Mouse (Mus musculus): ENCODE results near the gene Glt28d2. TPM values are rescaled to one million over a fixed set of nuclear protein-coding genes. Genes with fewer than 3 reads are reported as not detected.

Glt28d2 gene
- total RNA-seq, 2 experiments from 2014 or later: 8.0 to 9.4 TPM

DNA sequence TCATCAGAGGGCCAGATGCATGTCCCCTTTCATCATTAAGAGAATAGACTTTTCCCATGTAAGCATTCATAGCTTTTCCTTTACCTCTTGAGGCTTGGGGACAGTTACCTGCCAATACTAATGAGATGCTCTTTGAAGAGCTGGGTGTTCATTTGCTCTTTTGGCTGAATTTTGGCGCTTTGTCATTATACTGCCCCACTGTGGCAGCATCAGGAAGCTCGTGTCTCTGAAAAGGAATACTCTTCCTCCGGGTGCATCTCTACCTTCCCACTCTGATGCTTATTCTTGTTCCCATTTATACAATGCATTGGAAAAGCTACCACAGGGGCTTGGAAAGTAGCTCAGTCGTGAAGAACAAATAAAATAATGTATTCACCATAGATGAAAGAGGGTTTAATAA lies 30.3 kb upstream of the Glt28d2 start:
- peak; percentile 80 for TF ChIP-seq CTCF (IDR thresholded peaks at IDR 0.05)
- DNase-seq: peak; percentile 44
- Histone ChIP-seq H3K27ac (no peak overlapping the region), H3K4me3 (no peak overlapping the region)
- intact Hi-C loops (cut with DNase I): loop anchor here (1.0 to 5.0 kb wide), 2 partner anchors 210 to 230 kb away; no protein-coding TSS in a partner anchor

DNA sequence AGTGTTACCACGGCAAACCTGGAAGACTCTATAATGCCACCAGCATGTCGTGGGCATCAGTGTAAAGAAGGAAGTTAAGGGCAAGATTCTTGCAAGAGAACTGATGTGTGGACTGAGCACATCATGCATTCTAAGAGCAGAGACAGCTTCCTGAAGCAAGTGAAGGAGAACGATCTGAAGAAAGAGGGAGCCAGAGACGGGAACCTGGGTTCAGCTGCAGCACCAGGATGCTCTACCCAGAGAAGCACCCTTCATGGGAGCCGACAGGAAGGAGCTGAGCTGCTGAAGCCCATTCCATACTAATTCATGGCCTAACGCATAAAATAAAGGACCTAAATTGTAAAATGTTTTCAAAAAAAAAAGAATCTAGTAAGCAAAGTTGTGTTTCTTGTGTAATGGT lies 27.5 kb upstream of the Glt28d2 start:
- DNase-seq: no peak
- intact Hi-C loops (cut with DNase I): loop anchor here (5.0 kb wide), 1 partner anchor 228 kb away; no protein-coding TSS in a partner anchor
- no peak overlapping the region for H3K4me3 ChIP-seq

GRCm38 (mm10) chr3:85907136-85907535 lies 19.8 kb upstream of the Glt28d2 start:
- Histone ChIP-seq H3K27ac (no peak overlapping the region), H3K4me3 (no peak overlapping the region)
- intact Hi-C loops (cut with DNase I): no loop called here
- no peak for DNase-seq
- TF ChIP-seq CTCF (IDR thresholded peaks at IDR 0.05): no peak

More for the DNA sequence above, 27.5 kb upstream of the Glt28d2 start:
- TF ChIP-seq CTCF (IDR thresholded peaks at IDR 0.05): no peak
- no peak overlapping the region for H3K27ac ChIP-seq

GRCm38 (mm10) chr3:85904371-85904770 lies 17.1 kb upstream of the Glt28d2 start:
- H3K4me3 ChIP-seq: no peak overlapping the region
- intact Hi-C loops (cut with DNase I): no loop called here
- no peak for TF ChIP-seq CTCF (IDR thresholded peaks at IDR 0.05)
- no peak overlapping the region for H3K27ac ChIP-seq
- DNase-seq: no peak

DNA sequence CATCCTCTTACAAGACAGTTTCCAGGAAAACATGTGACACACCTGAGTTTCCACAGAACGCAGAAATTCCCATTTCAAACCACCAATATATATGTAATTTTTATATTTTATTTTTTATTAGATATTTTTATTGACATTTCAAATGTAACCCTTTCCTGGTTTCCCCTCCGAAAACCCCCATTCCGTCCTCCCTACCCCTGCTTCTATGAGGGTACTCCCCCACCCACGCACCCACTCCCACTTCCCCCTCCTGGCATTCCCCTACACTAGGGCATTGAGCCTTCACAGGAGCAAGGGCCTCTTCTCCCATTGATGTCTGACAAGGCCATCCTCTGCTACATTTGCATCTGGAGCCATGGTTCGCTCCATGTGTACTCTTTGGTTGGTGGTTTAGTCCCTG lies 7.7 kb upstream of the Glt28d2 start:
- Histone ChIP-seq H3K27ac (no peak overlapping the region), H3K4me3 (no peak overlapping the region)
- intact Hi-C loops (cut with DNase I): no loop called here
- no peak for TF ChIP-seq CTCF (IDR thresholded peaks at IDR 0.05)
- DNase-seq: no peak

- 0 out of 2 replicates have a peak overlapping the region, but pooled peaks have one; percentile 5 for H3K27ac ChIP-seq
- H3K4me3 ChIP-seq: no peak overlapping the region
- TF ChIP-seq CTCF (IDR thresholded peaks at IDR 0.05): no peak
- no peak for DNase-seq
- intact Hi-C loops (cut with DNase I): no loop called here
These were observed 4.3 kb upstream of the Glt28d2 start for GRCm38 (mm10) chr3:85891571-85891970.

GRCm38 (mm10) chr3:85888221-85888671 lies 930 bp upstream of the Glt28d2 start:
- Histone ChIP-seq H3K27ac (peak overlapping the region; percentile 99), H3K4me3 (peak overlapping the region; percentile 77)
- peak; percentile 79 for DNase-seq
- no peak for TF ChIP-seq CTCF (IDR thresholded peaks at IDR 0.05)
- intact Hi-C loops (cut with DNase I): no loop called here

GRCm38 (mm10) chr3:85886636-85887238 lies 579 bp downstream of the Glt28d2 start:
- TF ChIP-seq CTCF (IDR thresholded peaks at IDR 0.05): no peak
- peak overlapping the region; percentile 99 for H3K27ac ChIP-seq
- peak overlapping the region; percentile 77 for H3K4me3 ChIP-seq
- peak; percentile 58 for DNase-seq
- intact Hi-C loops (cut with DNase I): loop anchor here (2.0 kb wide), 1 partner anchor 22 kb away; no protein-coding TSS in a partner anchor

- intact Hi-C loops (cut with DNase I): loop anchor here (2.0 kb wide), 1 partner anchor 21 kb away; no protein-coding TSS in a partner anchor
- no peak for DNase-seq
- Histone ChIP-seq H3K27ac (peak overlapping the region; percentile 99), H3K4me3 (peak overlapping the region; percentile 77)
- no peak for TF ChIP-seq CTCF (IDR thresholded peaks at IDR 0.05)
These were observed 1.4 kb downstream of the Glt28d2 start for GRCm38 (mm10) chr3:85885906-85886305.

DNA sequence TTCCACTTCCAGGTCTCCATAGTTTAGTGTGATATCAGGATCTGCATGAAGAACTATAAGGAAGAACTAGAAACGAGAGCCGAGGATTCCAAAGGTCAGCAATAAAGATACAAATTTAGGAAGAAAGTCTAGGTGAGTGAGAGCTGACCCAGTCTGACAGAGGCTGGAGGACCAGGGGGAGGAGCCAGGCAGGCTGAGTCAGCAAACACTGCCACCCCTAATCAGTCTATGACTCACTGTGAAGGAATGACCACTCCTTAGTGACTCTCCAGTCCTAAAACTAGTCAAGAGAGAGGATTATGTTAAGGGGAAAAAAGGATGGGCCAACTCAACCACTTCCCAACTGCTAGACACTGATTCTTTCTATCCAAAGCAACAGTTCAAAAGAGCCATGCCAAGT lies 6.6 kb downstream of the Glt28d2 start:
- peak overlapping the region; percentile 76 for H3K27ac ChIP-seq
- TF ChIP-seq CTCF (IDR thresholded peaks at IDR 0.05): no peak
- intact Hi-C loops (cut with DNase I): no loop called here
- H3K4me3 ChIP-seq: peak overlapping the region; percentile 11; the same call in 1 of the 2 replicates
- peak; percentile 62 for DNase-seq

DNA sequence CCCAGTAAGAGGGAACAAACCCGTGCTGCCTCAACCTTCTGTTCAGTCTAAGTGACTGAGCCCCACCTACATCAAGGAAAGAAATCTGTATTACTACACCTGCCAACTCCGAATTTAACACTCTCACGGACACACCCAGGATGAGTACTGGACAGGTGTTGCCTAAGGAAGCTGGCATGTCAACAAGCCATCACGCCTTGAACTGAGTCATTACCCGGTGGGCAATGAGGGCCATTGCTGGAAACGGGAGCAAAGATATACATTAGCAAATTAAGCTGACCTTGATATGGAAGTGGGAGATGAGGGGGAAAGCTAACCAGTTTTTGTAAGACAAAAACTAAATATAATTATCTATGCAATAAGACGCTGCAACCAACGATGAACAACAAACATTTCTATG lies 7.2 kb downstream of the Glt28d2 start:
- Histone ChIP-seq H3K27ac (peak overlapping the region; percentile 76), H3K4me3 (no peak overlapping the region)
- DNase-seq: no peak
- no peak for TF ChIP-seq CTCF (IDR thresholded peaks at IDR 0.05)
- intact Hi-C loops (cut with DNase I): no loop called here

GRCm38 (mm10) chr3:85878911-85879310 lies 8.4 kb downstream of the Glt28d2 start:
- intact Hi-C loops (cut with DNase I): no loop called here
- no peak for TF ChIP-seq CTCF (IDR thresholded peaks at IDR 0.05)
- no peak for DNase-seq
- no peak overlapping the region for H3K4me3 ChIP-seq
- peak overlapping the region; percentile 76 for H3K27ac ChIP-seq

DNA sequence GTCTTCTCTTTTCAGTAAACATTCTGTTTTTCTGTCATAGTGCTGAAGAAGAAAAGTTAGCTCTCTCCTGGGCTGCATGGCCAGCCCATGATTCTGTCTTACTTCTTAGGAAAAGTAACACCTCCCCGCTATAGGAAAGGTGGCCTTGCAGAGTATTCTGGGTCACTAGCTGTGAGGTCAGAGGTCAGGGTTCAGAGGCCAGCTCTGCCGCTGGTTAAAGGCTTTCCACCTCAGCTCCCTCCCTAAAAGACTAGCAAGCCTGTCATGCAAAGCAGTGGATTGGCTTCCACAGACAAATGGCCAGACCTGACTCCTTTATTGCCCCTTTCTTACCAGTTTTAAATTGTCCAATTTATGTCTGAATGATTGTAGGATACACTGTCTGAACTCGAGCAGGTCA lies 23.3 kb downstream of the Glt28d2 start:
- H3K27ac ChIP-seq: peak overlapping the region; percentile 95
- intact Hi-C loops (cut with DNase I): loop anchor here (2.0 kb wide), 1 partner anchor 23 kb away; the partner anchor contains the start of genes Glt28d2 and Gm37240

DNA sequence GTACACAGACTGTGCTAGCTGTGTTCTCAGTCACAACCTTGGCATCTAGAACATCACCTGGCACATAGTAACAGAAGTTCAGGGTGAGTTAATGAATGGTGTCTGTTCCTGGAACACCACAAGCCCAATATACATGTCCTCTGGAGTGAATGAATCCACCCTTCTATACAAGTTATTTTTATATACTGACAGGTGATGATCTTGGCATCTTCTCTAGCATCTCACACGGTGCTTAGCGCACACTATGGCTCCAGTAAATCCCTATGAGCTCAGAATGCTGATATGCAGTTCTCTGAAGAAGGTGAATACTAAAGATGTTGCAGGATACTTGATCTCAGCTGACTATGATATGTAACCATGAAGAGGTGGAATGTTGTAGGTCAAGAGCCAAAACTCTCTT lies 24.4 kb downstream of the Glt28d2 start:
- Histone ChIP-seq H3K27ac (peak overlapping the region; percentile 95), H3K4me3 (no peak overlapping the region)
- intact Hi-C loops (cut with DNase I): no loop called here
- DNase-seq: no peak
- no peak for TF ChIP-seq CTCF (IDR thresholded peaks at IDR 0.05)

More for the DNA sequence above, 23.3 kb downstream of the Glt28d2 start:
- TF ChIP-seq CTCF (IDR thresholded peaks at IDR 0.05): no peak
- H3K4me3 ChIP-seq: no peak overlapping the region
- DNase-seq: no peak

Measured in gastrocnemius, adult 2 months (tissue).